Mouse (Mus musculus) myocyte (in vitro differentiated cells): ENCODE results near the gene Exoc3l.

Experiments
- E2F4 ChIP-seq: IDR thresholded peaks from one replicate; pipeline ENCODE4 v1.6.1; 2011; ENCODE audit warnings: mild to moderate bottlenecking, control low read depth, moderate library complexity; ENCODE audit not compliant: insufficient read depth
- MAX ChIP-seq: IDR thresholded peaks from one replicate; pipeline ENCODE4 v1.6.1; 2011; ENCODE audit warnings: low read depth, mild to moderate bottlenecking, control low read depth
- POLR2A ChIP-seq: IDR thresholded peaks from one replicate; pipeline ENCODE4 v1.6.1; 2011; ENCODE audit warnings: low read depth, mild to moderate bottlenecking, control low read depth, moderate library complexity; ENCODE audit not compliant: insufficient read length
- POLR2AphosphoS2 ChIP-seq: IDR thresholded peaks from one replicate; pipeline ENCODE4 v1.6.1; 2011; ENCODE audit warnings: low read depth, control low read depth; ENCODE audit not compliant: insufficient read length
- TCF12 ChIP-seq: IDR thresholded peaks from one replicate; pipeline ENCODE4 v1.6.1; 2011; ENCODE audit warnings: mild to moderate bottlenecking, control low read depth; ENCODE audit not compliant: poor library complexity, insufficient read depth, severe bottlenecking
- USF1 ChIP-seq: IDR thresholded peaks from one replicate; pipeline ENCODE4 v1.6.1; 2011; ENCODE audit warnings: low read depth, mild to moderate bottlenecking, control low read depth, moderate library complexity

- TF ChIP-seq USF1 = no peak
- TF ChIP-seq POLR2A = no peak
- TF ChIP-seq E2F4 = no peak
- TF ChIP-seq TCF12 = no peak
- TF ChIP-seq POLR2AphosphoS2 = no peak
- no peak for TF ChIP-seq MAX
Measured at GRCm38 (mm10) chr8:105269075-105269458, 26.8 kb downstream of the Exoc3l start.
